Mouse (Mus musculus) macrophage (primary cell): ENCODE measurements around the gene Olfr231. TPM values are rescaled to one million over a fixed set of nuclear protein-coding genes. Genes with fewer than 3 reads are reported as not detected.

Source experiments
- H3K27ac ChIP-seq: fragments of 350-480 bp; formaldehyde crosslinking; 2 replicates; pipeline ENCODE4 v1.9.0; 2021
- H3K36me3 ChIP-seq: fragments of 350-480 bp; formaldehyde crosslinking; 2 replicates; pipeline ENCODE4 v1.9.0; 2021; ENCODE audit errors: inconsistent target
- H3K4me3 ChIP-seq: fragments of 350-480 bp; formaldehyde crosslinking; 2 replicates; pipeline ENCODE4 v1.9.0; 2021; ENCODE audit errors: inconsistent target
- H3K79me2 ChIP-seq: fragments of 350-480 bp; formaldehyde crosslinking; 2 replicates; pipeline ENCODE4 v1.9.0; 2021; ENCODE audit errors: inconsistent target
- WGBS: methylation state at CpG from one replicate; pipeline ENCODE4 v1.1.7; 2026; ENCODE audit warnings: inconsistent platforms; ENCODE audit not compliant: missing documents; 5-methylcytosine and 5-hydroxymethylcytosine counted together
- polyA plus RNA-seq: library from polyadenylated mRNA; stranded (reverse); fragments of 250-400 nt; gene quantifications from 3 replicates; pipeline ENCODE4 v1.2.4, GENCODE M21; 2018; ENCODE audit warnings: inconsistent platforms
- total RNA-seq, 78 experiments: library from RNA; depleted of rRNA; stranded (reverse); fragments of 250-400 nt; gene quantifications; 1 replicate in 9 of 78; 2 replicates in 24 of 78; 3 replicates in 43 of 78; 4 replicates in 2 of 78; pipeline ENCODE4 v1.2.4; 2018; ENCODE audit warnings: inconsistent platforms in 56 of 78

The Olfr231 gene
- total RNA-seq (2018; cell fraction: chromatin; rRNA removed): 1 to 10 TPM in 7 of 26 experiments, under 1 TPM in 7, not detected in 12; 0.26 to 9.0 (median 1.00) TPM
- total RNA-seq (2018; cell fraction: cytosol; rRNA removed): under 1 TPM in 5 of 26 experiments, not detected in 21; 0.03 to 0.10 (median 0.05) TPM
- total RNA-seq (2018; cell fraction: nucleus; rRNA removed): 1 to 10 TPM in 7 of 26 experiments, under 1 TPM in 10, not detected in 9; 0.17 to 6.3 (median 0.58) TPM
- polyA plus RNA-seq: not detected in 3 replicates

DNA sequence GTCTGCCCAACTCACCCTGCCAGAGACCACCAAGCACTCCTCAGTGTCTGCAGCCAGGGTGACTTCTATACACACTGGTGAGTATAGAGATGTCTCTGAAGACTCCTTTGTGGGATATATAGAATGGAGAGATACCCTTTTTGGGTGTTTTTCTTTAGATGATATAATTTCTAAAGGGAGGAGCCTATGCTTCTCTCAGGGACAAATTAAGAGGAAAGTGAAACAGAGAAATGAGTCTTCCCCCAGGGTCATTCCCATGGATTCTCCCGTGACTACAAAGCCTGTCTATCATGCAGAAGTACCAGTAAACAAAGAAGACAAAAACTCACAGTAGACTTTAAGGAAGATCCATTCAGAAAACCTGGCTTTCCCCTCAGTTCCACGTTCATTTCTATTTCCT, at the start of gene Olfr231:
Olfr231 (minus strand) TSS at position 101 of the 400 bp plus-strand sequence.
- H3K27ac ChIP-seq: no peak within 1 kb of the TSS
- H3K4me3 ChIP-seq: no peak within 1 kb of the TSS
- H3K36me3 ChIP-seq: no peaks in the 10 kb centered on the region
- H3K79me2 ChIP-seq: no peaks in the 10 kb centered on the region
- 90% methylated on average over 2 of the region's 2 CpGs for WGBS

DNA sequence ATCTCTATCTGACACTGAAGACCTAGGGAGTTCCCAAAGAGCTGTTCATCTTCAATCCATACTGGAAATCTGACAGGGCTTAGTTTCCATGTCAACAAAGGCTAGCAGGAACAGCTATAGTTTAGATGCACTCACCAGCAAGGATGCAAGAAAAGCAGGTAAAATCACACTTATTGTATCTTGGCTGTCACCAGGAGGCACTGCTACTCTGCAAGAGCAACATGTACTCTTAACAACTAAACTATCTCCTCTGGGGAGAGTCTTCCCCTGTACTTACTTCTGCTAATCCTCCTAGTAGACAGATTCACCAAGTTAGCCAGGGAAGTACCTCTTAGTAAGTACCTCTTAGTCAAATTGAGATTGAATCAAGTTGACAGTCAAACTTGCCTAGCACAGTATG, 48.1 kb upstream of the Olfr231 start:
- Histone ChIP-seq H3K79me2 (no peaks in the 10 kb centered on the region), H3K36me3 (no peaks in the 10 kb centered on the region), H3K27ac (no peak overlapping the region)

DNA sequence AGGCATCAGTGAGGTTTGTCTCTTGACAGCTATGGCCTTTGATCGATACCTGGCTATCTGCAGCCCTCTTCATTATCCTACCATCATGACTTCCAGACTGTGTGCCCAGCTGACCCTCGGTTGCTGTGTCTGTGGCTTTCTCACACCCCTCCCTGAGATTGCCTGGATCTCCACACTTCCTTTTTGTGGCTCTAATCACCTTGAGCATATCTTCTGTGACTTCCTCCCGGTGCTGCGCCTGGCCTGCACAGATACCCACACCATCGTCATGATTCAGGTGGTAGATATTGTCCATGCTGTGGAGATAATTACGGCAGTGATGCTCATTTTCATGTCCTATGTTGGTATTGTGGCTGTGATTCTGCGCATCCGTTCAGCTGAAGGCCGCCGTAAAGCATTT, 38.1 kb upstream of the Olfr231 start:
- no peaks in the 10 kb centered on the region for H3K36me3 ChIP-seq
- WGBS: 37% methylated on average over 10 of the region's 10 CpGs
- no peaks in the 10 kb centered on the region for H3K79me2 ChIP-seq
- no peak overlapping the region for H3K4me3 ChIP-seq
- no peak overlapping the region for H3K27ac ChIP-seq

More for the DNA sequence above, 48.1 kb upstream of the Olfr231 start:
- no peak overlapping the region for H3K4me3 ChIP-seq

DNA sequence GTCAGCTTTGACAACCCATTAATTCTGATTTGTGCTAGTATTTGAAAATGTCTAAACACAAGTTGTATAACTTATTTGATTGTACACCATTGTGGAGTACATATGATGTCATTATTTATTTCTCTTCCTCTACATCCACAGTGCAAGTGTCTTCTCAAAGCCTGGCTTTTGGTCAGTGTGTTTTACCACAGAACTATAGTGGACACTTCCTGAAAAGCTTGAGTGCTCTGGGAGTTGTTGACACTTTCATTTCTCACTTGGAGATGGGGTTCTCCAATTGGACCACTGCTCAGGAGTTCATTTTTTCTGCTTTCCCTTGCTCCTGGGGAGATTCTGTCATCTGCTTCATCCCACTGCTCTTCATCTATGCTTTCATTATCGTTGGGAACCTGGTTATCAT, 37.5 kb upstream of the Olfr231 start:
- 92% methylated on average over 1 of the region's 1 CpGs for WGBS
- Histone ChIP-seq H3K4me3 (no peak overlapping the region), H3K79me2 (no peaks in the 10 kb centered on the region), H3K27ac (no peak overlapping the region), H3K36me3 (no peaks in the 10 kb centered on the region)

DNA sequence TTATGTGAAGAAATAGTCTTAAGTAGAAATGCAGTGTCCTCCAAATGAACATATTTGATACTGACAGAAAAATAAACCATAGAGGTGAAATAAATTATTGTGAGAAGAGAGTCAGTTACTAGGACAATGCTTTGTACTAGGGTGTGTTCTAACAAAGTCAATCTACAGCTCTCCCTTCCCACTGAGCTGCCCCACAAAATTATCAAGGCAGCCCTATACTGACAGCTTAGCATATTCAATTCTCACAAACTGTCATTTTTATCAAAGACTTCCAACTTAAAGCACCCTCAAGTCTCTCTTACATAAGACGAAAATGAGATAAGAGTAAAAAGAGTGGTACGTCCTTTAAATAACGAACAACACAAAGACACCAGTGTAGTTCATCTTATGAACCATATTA, 36.7 kb upstream of the Olfr231 start:
- no peaks in the 10 kb centered on the region for H3K79me2 ChIP-seq
- no peak overlapping the region for H3K4me3 ChIP-seq
- WGBS: 100% methylated on average over 3 of the region's 3 CpGs
- no peak overlapping the region for H3K27ac ChIP-seq
- H3K36me3 ChIP-seq: no peaks in the 10 kb centered on the region

DNA sequence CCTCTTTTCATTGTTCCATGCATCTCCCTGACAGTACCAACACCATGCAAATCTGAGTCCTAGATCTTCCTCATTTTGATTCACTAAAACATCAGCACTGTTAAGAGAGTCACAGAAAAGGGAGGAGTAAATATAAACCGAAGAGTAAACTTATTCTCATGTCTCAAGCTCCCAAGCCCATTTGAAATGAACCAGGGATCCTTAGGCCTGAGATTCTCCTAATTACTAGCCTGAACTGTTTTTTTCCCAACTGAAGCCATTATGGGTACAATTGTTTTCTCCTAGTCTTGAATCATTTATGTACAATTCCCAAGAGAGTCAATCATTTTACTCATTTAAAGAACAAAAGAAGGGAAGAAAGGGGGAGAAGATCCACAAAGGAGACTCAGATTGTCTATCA, 34.4 kb upstream of the Olfr231 start, which contains the start of gene Olfr420:
Olfr420 (plus strand) TSS at position 301 of the 400 bp plus-strand sequence.
- Histone ChIP-seq H3K79me2 (no peaks in the 10 kb centered on the region), H3K27ac (no peak within 1 kb of the TSS), H3K36me3 (no peaks in the 10 kb centered on the region), H3K4me3 (no peak within 1 kb of the TSS)
- 100% methylated on average over 1 of the region's 1 CpGs for WGBS

DNA sequence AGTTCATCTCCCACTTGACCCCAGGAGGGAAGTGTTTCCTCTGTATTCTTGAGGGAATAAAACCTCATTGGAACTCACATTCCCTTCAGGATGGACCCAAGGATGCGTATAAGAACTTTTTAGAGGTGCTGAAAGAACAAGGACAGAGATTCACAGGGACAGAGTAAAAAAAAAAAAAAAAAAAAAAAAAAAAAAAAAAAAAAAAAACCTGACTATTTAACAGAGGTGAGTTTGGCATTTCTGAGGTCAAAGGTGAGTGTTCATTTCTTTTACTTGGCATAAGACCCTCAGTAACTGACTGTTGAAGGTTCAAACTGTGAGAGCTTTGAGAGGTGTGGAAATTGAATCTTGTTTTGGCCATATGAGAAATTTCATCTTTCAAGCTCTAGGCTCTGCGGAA, 28.3 kb upstream of the Olfr231 start:
- Histone ChIP-seq H3K27ac (no peak overlapping the region), H3K4me3 (no peak overlapping the region), H3K36me3 (no peaks in the 10 kb centered on the region), H3K79me2 (no peaks in the 10 kb centered on the region)
- 94% methylated on average over 2 of the region's 2 CpGs for WGBS

DNA sequence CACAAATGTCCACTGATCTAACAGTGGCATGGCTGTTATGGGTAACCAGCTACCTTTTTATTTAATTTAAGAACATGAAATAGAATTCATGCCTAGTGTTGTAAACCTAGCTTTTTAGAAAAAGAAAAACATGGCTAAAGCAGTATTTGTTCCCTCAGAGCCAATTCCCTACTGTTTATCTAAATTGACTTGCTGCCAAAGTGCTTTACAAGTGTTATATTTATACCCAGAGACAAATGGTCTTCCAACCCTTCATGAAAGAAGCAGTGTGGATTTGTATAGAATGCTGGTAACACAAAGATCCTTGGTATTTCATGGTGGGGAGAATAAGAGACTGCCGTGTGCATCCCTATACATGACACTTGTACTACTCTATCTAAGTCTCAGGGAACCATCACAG, 25.7 kb upstream of the Olfr231 start:
- H3K36me3 ChIP-seq: no peaks in the 10 kb centered on the region
- H3K27ac ChIP-seq: no peak overlapping the region
- 100% methylated on average over 1 of the region's 1 CpGs for WGBS
- no peaks in the 10 kb centered on the region for H3K79me2 ChIP-seq
- H3K4me3 ChIP-seq: no peak overlapping the region

DNA sequence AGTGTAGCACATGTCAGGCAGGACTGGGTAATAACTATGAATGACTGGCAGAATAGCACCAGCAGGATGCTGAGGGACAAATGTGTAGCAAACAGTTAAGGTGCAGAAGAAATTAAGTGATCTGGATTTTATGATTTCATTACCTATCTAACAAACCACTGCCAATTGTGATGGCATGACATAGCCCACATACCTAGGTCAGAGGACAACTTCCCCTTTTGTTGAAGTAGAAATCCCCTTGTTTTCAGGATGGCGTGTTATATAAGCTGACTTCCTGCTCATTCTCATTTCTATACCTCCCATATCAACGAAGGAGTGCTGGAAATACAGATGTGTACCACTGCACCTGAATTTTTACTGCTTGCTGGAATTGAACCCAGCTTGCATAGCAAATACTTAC, 20.4 kb upstream of the Olfr231 start:
- H3K36me3 ChIP-seq: no peaks in the 10 kb centered on the region
- no peaks in the 10 kb centered on the region for H3K79me2 ChIP-seq
- H3K4me3 ChIP-seq: no peak overlapping the region
- WGBS: 0% methylated on average over 2 of the region's 2 CpGs
- no peak overlapping the region for H3K27ac ChIP-seq

DNA sequence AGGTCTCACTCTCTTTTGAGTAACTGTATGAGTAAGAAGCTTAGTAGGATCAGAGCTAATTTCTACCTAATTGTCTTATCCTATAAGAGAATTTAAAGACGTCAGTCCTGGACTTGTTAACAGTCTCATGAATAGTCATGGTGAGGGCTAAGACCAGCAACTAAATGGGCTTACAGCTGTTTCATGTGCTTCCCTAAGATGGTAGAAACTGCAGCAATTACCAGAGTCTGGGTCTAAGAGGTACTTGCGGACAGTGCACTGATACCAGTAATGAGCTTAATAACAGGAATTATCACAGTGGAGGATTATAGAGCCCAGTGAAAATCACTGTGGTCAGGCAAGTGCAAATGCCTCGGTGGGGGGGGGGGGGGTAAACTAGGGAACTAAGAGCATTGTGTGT, 11.0 kb upstream of the Olfr231 start:
- WGBS: 90% methylated on average over 3 of the region's 3 CpGs
- Histone ChIP-seq H3K27ac (no peak overlapping the region), H3K79me2 (no peaks in the 10 kb centered on the region), H3K4me3 (no peak overlapping the region), H3K36me3 (no peaks in the 10 kb centered on the region)

DNA sequence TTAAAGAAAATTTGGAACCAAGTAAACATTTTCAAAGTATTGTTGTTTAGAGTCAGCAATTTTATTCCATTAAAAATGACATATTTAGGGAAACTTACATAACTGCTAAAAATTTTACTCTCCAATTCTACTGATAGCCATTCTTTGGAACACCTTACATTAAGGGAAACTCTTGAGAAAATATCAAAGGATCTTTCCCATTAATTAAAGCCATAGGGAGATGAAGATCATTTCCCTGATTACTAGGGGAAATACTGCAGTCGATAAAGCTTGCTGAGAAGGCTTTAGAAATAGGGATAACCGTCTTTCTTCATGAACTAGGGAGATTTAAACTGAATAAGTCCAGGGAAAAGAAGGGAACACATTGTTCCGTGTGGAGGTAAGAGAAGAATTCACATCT, 10.3 kb upstream of the Olfr231 start, which contains the start of gene Olfr424:
Olfr424 (plus strand) TSS at position 301 of the 400 bp plus-strand sequence.
- no peaks in the 10 kb centered on the region for H3K36me3 ChIP-seq
- 90% methylated on average over 3 of the region's 3 CpGs for WGBS
- H3K27ac ChIP-seq: no peak within 1 kb of the TSS
- no peak within 1 kb of the TSS for H3K4me3 ChIP-seq
- H3K79me2 ChIP-seq: no peaks in the 10 kb centered on the region

DNA sequence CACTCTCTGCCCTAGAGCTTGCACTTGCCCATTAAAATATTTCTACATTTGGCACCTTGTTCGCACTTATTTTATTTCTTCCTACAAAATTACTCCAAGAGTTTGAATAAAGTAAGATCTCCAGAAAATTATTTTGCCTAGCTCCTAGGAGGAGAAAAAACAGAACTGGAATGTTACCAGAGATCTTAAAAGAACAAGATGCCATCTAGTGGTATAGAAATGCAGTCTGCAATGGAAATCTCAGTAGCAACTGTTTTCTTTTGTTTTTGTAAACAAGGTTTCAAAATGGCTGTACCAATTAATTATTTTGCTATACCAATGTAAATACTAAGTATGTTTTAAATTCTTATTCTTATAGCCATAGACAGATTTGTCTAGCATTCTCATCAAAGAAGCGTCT, 17.2 kb downstream of the Olfr231 start:
- no peaks in the 10 kb centered on the region for H3K79me2 ChIP-seq
- H3K4me3 ChIP-seq: no peak overlapping the region
- 72% methylated on average over 2 of the region's 2 CpGs for whole genome bisulfite sequencing
- H3K27ac ChIP-seq: no peak overlapping the region
- no peaks in the 10 kb centered on the region for H3K36me3 ChIP-seq

DNA sequence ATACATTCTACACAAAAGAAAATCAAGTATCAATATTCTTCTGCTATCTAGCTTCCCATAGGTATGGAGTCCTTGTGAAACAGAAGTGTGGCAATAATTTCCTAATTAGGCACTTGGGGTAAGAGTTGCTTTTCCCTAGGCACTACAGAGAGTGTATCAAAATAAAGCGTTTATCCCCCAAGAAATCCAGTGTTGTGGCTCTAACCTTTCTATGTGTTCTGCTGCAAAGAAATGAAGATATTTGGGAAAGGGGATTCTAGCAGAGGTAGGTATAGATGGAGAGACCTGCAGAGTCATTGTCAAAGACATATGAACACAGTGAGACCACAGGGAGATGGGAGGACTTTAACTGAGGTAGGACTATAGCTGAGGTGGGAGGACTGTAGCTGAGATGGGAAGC, 24.4 kb downstream of the Olfr231 start, which contains the start of gene Olfr427:
Olfr427 (plus strand) TSS at position 301 of the 400 bp plus-strand sequence.
- H3K79me2 ChIP-seq: no peaks in the 10 kb centered on the region
- WGBS: 100% methylated on average over 1 of the region's 1 CpGs
- no peaks in the 10 kb centered on the region for H3K36me3 ChIP-seq
- H3K4me3 ChIP-seq: no peak within 1 kb of the TSS
- H3K27ac ChIP-seq: no peak within 1 kb of the TSS

DNA sequence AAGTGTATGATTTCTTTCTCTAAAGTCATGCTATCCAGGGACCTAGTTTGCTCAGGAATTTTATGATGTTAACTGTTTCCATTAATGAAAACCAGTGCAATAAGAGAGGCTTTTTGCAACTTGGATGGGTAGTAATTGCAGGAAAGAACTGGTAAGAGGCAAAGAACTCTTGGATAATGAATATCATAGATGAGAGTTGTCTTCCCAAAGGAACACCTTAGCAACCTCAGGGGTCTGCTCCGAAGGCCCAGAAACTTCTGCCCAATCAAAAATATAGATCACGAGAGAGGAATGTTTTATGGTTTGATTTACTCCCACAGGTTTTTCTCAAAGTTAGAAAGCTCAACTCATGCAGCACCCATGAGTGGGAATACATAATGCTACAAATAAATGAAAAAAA, 36.9 kb downstream of the Olfr231 start, which contains the start of gene Olfr429:
Olfr429 (plus strand) TSS at position 301 of the 400 bp plus-strand sequence.
- Histone ChIP-seq H3K36me3 (no peaks in the 10 kb centered on the region), H3K4me3 (no peak within 1 kb of the TSS), H3K27ac (no peak within 1 kb of the TSS), H3K79me2 (no peaks in the 10 kb centered on the region)
- WGBS: 90% methylated on average over 2 of the region's 2 CpGs

DNA sequence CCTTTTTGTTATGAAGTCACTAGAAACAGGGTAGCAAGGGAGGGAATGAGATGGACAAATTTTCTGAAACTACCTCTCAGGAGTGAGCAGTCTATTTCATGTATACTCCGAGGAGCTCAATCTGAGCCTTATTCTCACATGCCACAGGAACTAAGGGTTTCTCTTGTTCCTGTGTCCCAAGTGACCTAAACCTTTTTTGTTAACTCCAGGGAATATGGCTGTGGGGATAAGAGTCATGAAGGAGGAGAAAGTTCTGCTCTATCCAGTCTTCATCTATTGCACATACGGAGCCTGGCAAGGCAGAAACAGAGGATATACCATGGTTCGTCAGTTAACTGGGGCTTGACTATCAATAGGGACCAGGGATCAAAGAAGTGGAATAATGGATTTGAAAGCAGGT, 54.7 kb downstream of the Olfr231 start, which contains the start of gene Olfr430:
Olfr430 (plus strand) TSS at position 301 of the 400 bp plus-strand sequence.
- 95% methylated on average over 3 of the region's 3 CpGs for WGBS
- Histone ChIP-seq H3K27ac (no peak within 1 kb of the TSS), H3K4me3 (no peak within 1 kb of the TSS), H3K36me3 (no peaks in the 10 kb centered on the region), H3K79me2 (no peaks in the 10 kb centered on the region)
